Mouse (Mus musculus) forebrain, embryonic 11.5 days (tissue): ENCODE results near the gene Tbk1. TPM values are rescaled to one million over a fixed set of nuclear protein-coding genes. Genes with fewer than 3 reads are reported as not detected.
A peak's percentile ranks its signal among the peaks of the same experiment; 100 is the strongest.

Source experiments
- ATAC-seq: fragments of 200-750 bp; cut with Nextera tagmentation; replicated peaks from 2 replicates; pipeline ENCODE4 v1.8.0; 2017; ENCODE audit warnings: moderate TSS enrichment; ENCODE audit not compliant: low FRiP score
- DNase-seq: peaks from one replicate; pipeline ENCODE4 v3.0.0-alpha.2; 2017; ENCODE audit warnings: low spot score
- H3K27ac ChIP-seq: fragments of 300-500 bp; sonication (generic); 2 replicates; pipeline ENCODE4 v1.5.1; 2014; ENCODE audit warnings: low read depth, low read length
- H3K27me3 ChIP-seq: fragments of 300-500 bp; sonication (generic); 2 replicates; pipeline ENCODE4 v1.6.1; 2014; ENCODE audit warnings: mild to moderate bottlenecking, low read length, mixed read lengths; ENCODE audit not compliant: control insufficient read depth, insufficient read depth
- H3K36me3 ChIP-seq: fragments of 300-500 bp; sonication (generic); 2 replicates; pipeline ENCODE4 v1.6.1; 2014; ENCODE audit warnings: mild to moderate bottlenecking, low read length, moderate library complexity, mixed read lengths; ENCODE audit not compliant: control insufficient read depth, insufficient read depth
- H3K4me1 ChIP-seq: fragments of 300-500 bp; sonication (generic); replicated peaks from 2 replicates; pipeline ENCODE4 v1.6.1; 2014; ENCODE audit warnings: low read length, mixed read lengths; ENCODE audit not compliant: control insufficient read depth, insufficient read depth
- H3K4me2 ChIP-seq: fragments of 300-500 bp; sonication (generic); 2 replicates; pipeline ENCODE4 v1.6.1; 2014; ENCODE audit warnings: low read depth, mild to moderate bottlenecking, low read length, moderate library complexity, mixed read lengths; ENCODE audit not compliant: severe bottlenecking
- H3K4me3 ChIP-seq: fragments of 300-500 bp; sonication (generic); 2 replicates; pipeline ENCODE4 v1.5.1; 2014; ENCODE audit warnings: low read depth, low read length
- H3K9ac ChIP-seq: fragments of 300-500 bp; sonication (generic); 2 replicates; pipeline ENCODE4 v1.6.1; 2014; ENCODE audit warnings: low read length
- H3K9me3 ChIP-seq: fragments of 300-500 bp; sonication (generic); 2 replicates; pipeline ENCODE4 v1.6.1; 2016; ENCODE audit warnings: low read length, mixed read lengths; ENCODE audit not compliant: control insufficient read depth
- WGBS: fragments of 180-500 bp; shearing (Covaris S2); extraction: QIAGEN DNeasy Blood & Tissue Kit; methylation state at CpG from one replicate; pipeline ENCODE4 v1.1.7; 2014; 5-methylcytosine and 5-hydroxymethylcytosine counted together
- polyA plus RNA-seq: library from polyadenylated mRNA; unstranded; fragments of >200 nt; fragmentation: Nextera tagmentation; extraction: Ambion mirVana; gene quantifications from 2 replicates; pipeline ENCODE4 v1.2.1, GENCODE M21; 2014

Tbk1 gene
- polyA plus RNA-seq, 1 experiment from 2014 or later = 36.2 TPM

- DNase-seq (no peak), ATAC-seq (no peak)
- WGBS = 97% methylated on average over 10 of the region's 10 CpGs
- Histone ChIP-seq H3K4me1 (no peaks in the 10 kb centered on the region; the same call in 1 of the 2 replicates), H3K36me3 (peaks cover 9% of the 10 kb centered on the region), H3K27me3 (no peaks in the 10 kb centered on the region), H3K4me3 (no peak overlapping the region), H3K9ac (no peak overlapping the region), H3K9me3 (no peaks in the 10 kb centered on the region), H3K4me2 (no peak overlapping the region), H3K27ac (no peak overlapping the region)
These were observed 2.6 kb downstream of the Tbk1 start for GRCm38 (mm10) chr10:121584033-121584432.

GRCm38 (mm10) chr10:121583016-121583415 is 3.6 kb downstream of the Tbk1 start:
- ATAC-seq = no peak
- H3K27me3 ChIP-seq = no peaks in the 10 kb centered on the region
- no peak overlapping the region for H3K9ac ChIP-seq
- no peaks in the 10 kb centered on the region for H3K9me3 ChIP-seq
- WGBS = 96% methylated on average over 12 of the region's 12 CpGs
- DNase-seq = no peak
- H3K4me2 ChIP-seq = no peak overlapping the region
- peaks cover 9% of the 10 kb centered on the region for H3K36me3 ChIP-seq
- no peak overlapping the region for H3K27ac ChIP-seq
- no peaks in the 10 kb centered on the region; the same call in 1 of the 2 replicates for H3K4me1 ChIP-seq
- H3K4me3 ChIP-seq = no peak overlapping the region

DNA sequence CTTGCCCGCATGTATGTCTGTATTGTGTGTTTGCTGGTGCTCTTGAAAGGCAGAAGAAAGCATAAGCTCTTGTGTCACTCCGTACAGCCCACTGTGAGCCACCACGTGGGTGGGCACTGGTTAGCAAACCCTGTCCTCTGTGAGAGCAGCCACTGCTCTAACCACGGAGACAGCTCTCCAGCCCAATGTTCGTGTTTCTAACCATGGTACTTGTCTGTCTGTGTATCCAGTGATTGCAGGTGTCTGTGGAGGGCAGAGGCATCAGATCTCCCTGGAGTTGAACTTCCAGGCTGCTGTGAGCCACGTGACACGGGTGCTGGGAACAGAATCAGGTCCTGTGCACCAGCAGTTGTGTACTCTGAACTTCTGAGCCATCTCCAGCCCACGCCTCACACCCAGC is 4.3 kb downstream of the Tbk1 start:
- H3K27me3 ChIP-seq = no peaks in the 10 kb centered on the region
- peaks cover 9% of the 10 kb centered on the region for H3K36me3 ChIP-seq
- no peak overlapping the region for H3K4me2 ChIP-seq
- no peak overlapping the region for H3K27ac ChIP-seq
- 95% methylated on average over 8 of the region's 8 CpGs for WGBS
- DNase-seq = no peak
- H3K9me3 ChIP-seq = no peaks in the 10 kb centered on the region
- H3K4me1 ChIP-seq = no peaks in the 10 kb centered on the region; the same call in 1 of the 2 replicates
- H3K9ac ChIP-seq = no peak overlapping the region
- ATAC-seq = no peak
- no peak overlapping the region for H3K4me3 ChIP-seq

GRCm38 (mm10) chr10:121581405-121581804 is 5.2 kb downstream of the Tbk1 start:
- Histone ChIP-seq H3K27me3 (no peaks in the 10 kb centered on the region), H3K4me3 (no peak overlapping the region), H3K9ac (no peak overlapping the region), H3K4me1 (no peaks in the 10 kb centered on the region; the same call in 1 of the 2 replicates), H3K9me3 (no peaks in the 10 kb centered on the region), H3K36me3 (peaks cover 9% of the 10 kb centered on the region), H3K27ac (no peak overlapping the region), H3K4me2 (no peak overlapping the region)
- 85% methylated on average over 6 of the region's 6 CpGs for WGBS
- peak; percentile 45 for DNase-seq
- ATAC-seq = peak; percentile 70; the same call in 1 of the 2 replicates

- no peak overlapping the region for H3K4me2 ChIP-seq
- H3K4me1 ChIP-seq = no peaks in the 10 kb centered on the region
- H3K27me3 ChIP-seq = no peaks in the 10 kb centered on the region
- H3K36me3 ChIP-seq = peaks cover 9% of the 10 kb centered on the region
- H3K27ac ChIP-seq = no peak overlapping the region
- no peaks in the 10 kb centered on the region for H3K9me3 ChIP-seq
- DNase-seq = no peak
- 97% methylated on average over 5 of the region's 5 CpGs for WGBS
- no peak overlapping the region for H3K4me3 ChIP-seq
- ATAC-seq = no peak
- H3K9ac ChIP-seq = no peak overlapping the region
These were observed 6.2 kb downstream of the Tbk1 start for GRCm38 (mm10) chr10:121580381-121580780.

GRCm38 (mm10) chr10:121576372-121576771 is 10.2 kb downstream of the Tbk1 start:
- Histone ChIP-seq H3K4me2 (no peak overlapping the region), H3K9ac (no peak overlapping the region), H3K36me3 (peaks cover 7% of the 10 kb centered on the region; the same call in 1 of the 2 replicates), H3K27me3 (no peaks in the 10 kb centered on the region), H3K4me1 (no peaks in the 10 kb centered on the region), H3K27ac (no peak overlapping the region), H3K4me3 (no peak overlapping the region), H3K9me3 (no peaks in the 10 kb centered on the region)
- no peak for ATAC-seq
- DNase-seq = no peak
- WGBS = 91% methylated on average over 9 of the region's 9 CpGs

DNA sequence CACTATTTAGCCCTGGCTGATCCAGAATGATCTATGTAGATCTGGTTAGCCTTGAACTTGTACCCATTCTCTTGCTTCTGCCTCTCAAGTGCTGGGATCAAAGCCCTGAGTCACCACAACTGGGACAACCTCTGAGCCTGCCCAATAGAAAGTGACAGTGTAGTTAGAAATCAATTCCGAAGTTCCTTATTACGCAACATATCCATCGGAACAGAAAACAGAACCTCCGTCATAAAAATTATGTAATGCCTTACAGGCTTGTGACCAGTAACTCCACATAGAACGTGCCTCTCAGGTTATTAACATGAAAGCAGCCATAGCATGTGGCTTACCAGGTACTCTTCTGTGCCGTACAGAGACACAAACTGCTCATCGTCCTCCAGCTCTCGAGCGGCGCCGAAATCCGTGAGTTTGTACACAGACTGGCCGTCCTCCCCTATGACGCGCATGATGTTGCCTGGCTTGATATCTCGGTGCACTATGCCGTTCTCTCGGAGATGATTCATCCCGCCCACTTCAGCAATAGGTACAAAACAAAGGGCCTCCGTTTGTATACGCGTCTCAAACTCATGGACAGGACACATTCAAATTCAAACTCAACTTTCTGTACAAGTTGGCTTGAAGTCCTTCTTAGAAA is 15.0 kb downstream of the Tbk1 start:
- ATAC-seq (no peak), DNase-seq (no peak)
- 98% methylated on average over 22 of the region's 22 CpGs for WGBS
- peaks cover 12% of the 10 kb centered on the region; the same call in 1 of the 2 replicates for H3K36me3 ChIP-seq
- H3K27ac ChIP-seq = no peak overlapping the region
- peaks cover 5% of the 10 kb centered on the region; the same call in 1 of the 2 replicates for H3K4me1 ChIP-seq
- no peaks in the 10 kb centered on the region for H3K9me3 ChIP-seq
- H3K4me3 ChIP-seq = no peak overlapping the region
- no peaks in the 10 kb centered on the region for H3K27me3 ChIP-seq
- no peak overlapping the region for H3K9ac ChIP-seq
- no peak overlapping the region for H3K4me2 ChIP-seq

GRCm38 (mm10) chr10:121571031-121571430 is 15.6 kb downstream of the Tbk1 start:
- whole genome bisulfite sequencing = 97% methylated on average over 3 of the region's 3 CpGs
- no peak for DNase-seq

GRCm38 (mm10) chr10:121569796-121570195 is 16.8 kb downstream of the Tbk1 start:
- H3K27ac ChIP-seq = no peak overlapping the region
- no peak overlapping the region for H3K4me3 ChIP-seq
- no peaks in the 10 kb centered on the region for H3K9me3 ChIP-seq
- H3K36me3 ChIP-seq = peaks cover 21% of the 10 kb centered on the region; the same call in 1 of the 2 replicates
- H3K9ac ChIP-seq = no peak overlapping the region
- WGBS = 71% methylated on average over 6 of the region's 6 CpGs
- DNase-seq (no peak), ATAC-seq (peak; percentile 46; the same call in 1 of the 2 replicates)
- H3K4me1 ChIP-seq = peaks cover 5% of the 10 kb centered on the region; the same call in 1 of the 2 replicates
- H3K27me3 ChIP-seq = no peaks in the 10 kb centered on the region
- no peak overlapping the region for H3K4me2 ChIP-seq

More at GRCm38 (mm10) chr10:121571031-121571430, 15.6 kb downstream of the Tbk1 start:
- H3K4me2 ChIP-seq = no peak overlapping the region
- no peak overlapping the region for H3K9ac ChIP-seq
- H3K9me3 ChIP-seq = no peaks in the 10 kb centered on the region
- no peak overlapping the region for H3K27ac ChIP-seq
- no peak overlapping the region for H3K4me3 ChIP-seq
- H3K27me3 ChIP-seq = no peaks in the 10 kb centered on the region
- peaks cover 5% of the 10 kb centered on the region; the same call in 1 of the 2 replicates for H3K4me1 ChIP-seq
- peaks cover 12% of the 10 kb centered on the region; the same call in 1 of the 2 replicates for H3K36me3 ChIP-seq
- ATAC-seq = no peak
